Mouse (Mus musculus) inflammation-experienced regulatory T-cells, adult 6 months (primary cell): ENCODE results near the gene Olfr1371. TPM values are rescaled to one million over a fixed set of nuclear protein-coding genes. Genes with fewer than 3 reads are reported as not detected.
A peak's percentile ranks its signal among the peaks of the same experiment; 100 is the strongest.
"Not testable (repeated sequence)": the region's sequence is repeated elsewhere in the genome, so short reads cannot be mapped to it uniquely, and the experiment has no call there.

ENCODE experiments used
- ATAC-seq: one replicate; pipeline ENCODE4 v1.8.0; 2017
- polyA plus RNA-seq, 3 experiments: library from polyadenylated mRNA; unstranded; fragments of 100-300 nt; shearing (Covaris generic); gene quantifications; one replicate each; pipeline ENCODE4 v1.2.1; 2017

Olfr1371 gene
- polyA plus RNA-seq, 3 experiments from 2014 or later, result not detected

- ATAC-seq, result peak; percentile 92
Measured at GRCm38 (mm10) chr11:52223968-52224682, 10.3 kb upstream of the Olfr1371 start.

- peak; percentile 30 for ATAC-seq
Measured at GRCm38 (mm10) chr11:52222891-52223290, 9.1 kb upstream of the Olfr1371 start.

GRCm38 (mm10) chr11:52221921-52222320 is 8.1 kb upstream of the Olfr1371 start:
- not testable (repeated sequence) for ATAC-seq

- ATAC-seq, result no peak
Measured at GRCm38 (mm10) chr11:52220282-52220681, 6.5 kb upstream of the Olfr1371 start.

- ATAC-seq, result not testable (repeated sequence)
Measured at GRCm38 (mm10) chr11:52196496-52197023, 17.2 kb downstream of the Olfr1371 start.

GRCm38 (mm10) chr11:52180651-52181050 is 33.1 kb downstream of the Olfr1371 start:
- peak; percentile 50 for ATAC-seq

- not testable (repeated sequence) for ATAC-seq
Measured at GRCm38 (mm10) chr11:52179897-52180296, 33.9 kb downstream of the Olfr1371 start.

GRCm38 (mm10) chr11:52168461-52168860 is 45.3 kb downstream of the Olfr1371 start:
- ATAC-seq, result peak; percentile 41

- not testable (repeated sequence) for ATAC-seq
Measured at GRCm38 (mm10) chr11:52167901-52168302, 45.9 kb downstream of the Olfr1371 start.

- no peak for ATAC-seq
Measured at GRCm38 (mm10) chr11:52167126-52167525, 46.7 kb downstream of the Olfr1371 start.

GRCm38 (mm10) chr11:52163926-52164325 is 49.9 kb downstream of the Olfr1371 start:
- no peak for ATAC-seq

Other genes with a start within 250 kb of the Olfr1371 start
- 100 to 1,000 TPM in 1 of 3 experiments, 10 to 100 TPM in 2; 87.2 to 108 (median 97.6) TPM for gene Cdkn2aipnl, start 246.3 kb downstream of the Olfr1371 start, polyA plus RNA-seq
- gene Ube2b, start 213.2 kb downstream of the Olfr1371 start, polyA plus RNA-seq, result 100 to 1,000 TPM; 175 to 228 (median 189) TPM
- 1 to 10 TPM; 5.7 to 6.7 (median 6.2) TPM for gene Cdkl3, start 209.8 kb downstream of the Olfr1371 start, polyA plus RNA-seq
- 10 to 100 TPM; 14.5 to 15.1 (median 14.5) TPM for gene Ppp2ca, start 115.3 kb downstream of the Olfr1371 start, polyA plus RNA-seq
- gene Olfr1373, start 68.5 kb downstream of the Olfr1371 start, polyA plus RNA-seq, result not detected
- gene Skp1a, start 18.0 kb upstream of the Olfr1371 start, polyA plus RNA-seq, result 100 to 1,000 TPM; 274 to 332 (median 300) TPM
- gene Tcf7, start 69.0 kb upstream of the Olfr1371 start, polyA plus RNA-seq, result 100 to 1,000 TPM; 144 to 447 (median 399) TPM
- 100 to 1,000 TPM in 1 of 3 experiments, 10 to 100 TPM in 2; 67.6 to 143 (median 84.9) TPM for gene Vdac1, start 146.9 kb upstream of the Olfr1371 start, polyA plus RNA-seq
- 10 to 100 TPM; 36.1 to 45.4 (median 44.5) TPM for gene 9530068E07Rik, start 182.4 kb upstream of the Olfr1371 start, polyA plus RNA-seq